Mouse (Mus musculus) WW6 (cell line): Measurements from ENCODE around the gene Pank4.

ENCODE experiments used
- DNase-seq: peaks from one replicate; pipeline ENCODE4 v3.0.0-alpha.2; 2013; ENCODE audit warnings: low read depth, low spot score

The Pank4 gene

GRCm38 (mm10) chr4:155012788-155013187, 48.9 kb downstream of the Pank4 start:
- peak; percentile 29 for DNase-seq

GRCm38 (mm10) chr4:155014244-155014643, 50.3 kb downstream of the Pank4 start:
- DNase-seq = no peak

GRCm38 (mm10) chr4:155014791-155015190, 50.9 kb downstream of the Pank4 start:
- no peak for DNase-seq

GRCm38 (mm10) chr4:155015550-155015949, 51.6 kb downstream of the Pank4 start:
- no peak for DNase-seq

- no peak for DNase-seq
These were observed 52.9 kb downstream of the Pank4 start for GRCm38 (mm10) chr4:155016807-155017206.

GRCm38 (mm10) chr4:155017253-155017878, 53.4 kb downstream of the Pank4 start:
- no peak for DNase-seq

- DNase-seq = no peak
These were observed 54.1 kb downstream of the Pank4 start for GRCm38 (mm10) chr4:155018066-155018465.

- peak; percentile 13 for DNase-seq
These were observed 54.8 kb downstream of the Pank4 start for GRCm38 (mm10) chr4:155018601-155019335.

- DNase-seq = no peak
These were observed 55.5 kb downstream of the Pank4 start for GRCm38 (mm10) chr4:155019336-155019847.

GRCm38 (mm10) chr4:155020141-155020540, 56.2 kb downstream of the Pank4 start:
- DNase-seq = no peak

GRCm38 (mm10) chr4:155020813-155021212, 56.9 kb downstream of the Pank4 start:
- no peak for DNase-seq

GRCm38 (mm10) chr4:155022228-155022855, 58.4 kb downstream of the Pank4 start:
- no peak for DNase-seq

GRCm38 (mm10) chr4:155024170-155025010, 60.5 kb downstream of the Pank4 start:
- no peak for DNase-seq
